Comparison of ENCODE assay signal across 19 mouse cellular contexts in genomic region chr4:98080586-98080985, GRCm38 (mm10).
A peak's percentile ranks its signal among the peaks of the same experiment; 100 is the strongest.
DNase-seq lines count a peak whose midpoint lies in the region; ATAC-seq and TF ChIP-seq lines count a peak whose summit lies in the region.
"Had no signal": no experiment of that assay in that cellular context is flagged by ENCODE, and none has a peak within 500 bp of the region (broad histone marks: within the 10 kb centered on the region; RNA-seq: fewer than 3 reads in every experiment).

No protein-coding gene starts in this region.

- no peaks in the 10 kb centered on the region; the same call in 1 of the 2 replicates for H3K36me3 ChIP-seq in kidney, embryonic 15.5 days
- no peaks in the 10 kb centered on the region for H3K36me3 ChIP-seq in kidney, embryonic 14.5 days (ENCODE audit: control insufficient read depth, insufficient read depth, low read length)

- no peak overlapping the region for H3K9ac ChIP-seq in kidney, embryonic 15.5 days
- H3K9ac ChIP-seq in kidney, embryonic 14.5 days (ENCODE audit: low read depth, low read length): no peak overlapping the region
- H3K9ac ChIP-seq: embryonic facial prominence, embryonic 12.5 days; forebrain, embryonic 13.5 days; heart, embryonic 12.5 days; hindbrain, embryonic 12.5 days had no signal

- TF ChIP-seq POLR2A in embryonic fibroblast, embryonic 13.5 days (IDR thresholded peaks at IDR 0.05; ENCODE audit: low read depth, low read length): no peak

- intact Hi-C loops in left cerebral cortex, postnatal 25 days (cut with DNase I): no loop called here

- no peak overlapping the region for H3K4me3 ChIP-seq in kidney, embryonic 15.5 days (replicated peaks)
- no peak overlapping the region for H3K4me3 ChIP-seq in kidney, embryonic 14.5 days (ENCODE audit: low read length)
- no peak overlapping the region for H3K4me3 ChIP-seq in embryonic fibroblast, embryonic 13.5 days (ENCODE audit: insufficient read depth, low read length)
- H3K4me3 ChIP-seq: embryonic facial prominence, embryonic 12.5 days; forebrain, embryonic 13.5 days; heart, embryonic 12.5 days; hindbrain, embryonic 12.5 days had no signal

- DNase-seq in Muller cell, postnatal 12 days (ENCODE audit: inconsistent ontology term): peak; percentile 58
- peak; percentile 38 for DNase-seq in brain, adult 2 months (ENCODE audit: low read depth, low spot score)
- DNase-seq in spleen, adult 12 weeks (ENCODE audit: low spot score): no peak
- no peak for DNase-seq in left cerebral cortex, postnatal 25 days (ENCODE audit: low spot score in 2 of 2)
- DNase-seq: adrenal gland, postnatal 25 days; cerebellum, adult 2 months; cerebellum, postnatal 10 days; heart, postnatal 4 days had no signal

- H3K27ac ChIP-seq in kidney, embryonic 15.5 days: no peak overlapping the region
- H3K27ac ChIP-seq in kidney, embryonic 14.5 days (ENCODE audit: low read depth, low read length): no peak overlapping the region
- peak overlapping the region; percentile 70 for H3K27ac ChIP-seq in embryonic fibroblast, embryonic 13.5 days (ENCODE audit: insufficient read depth, low read length)
- H3K27ac ChIP-seq: embryonic facial prominence, embryonic 12.5 days; forebrain, embryonic 13.5 days; hindbrain, embryonic 12.5 days had no signal

- ATAC-seq in kidney, embryonic 15.5 days (replicated peaks; ENCODE audit: low FRiP score): 0 out of 2 replicates have a peak, but pooled peaks have one; percentile 64
- ATAC-seq in kidney, embryonic 14.5 days (ENCODE audit: low FRiP score, low TSS enrichment): no peak
- ATAC-seq: activated CD4-positive, CD25-positive, alpha-beta regulatory T cell, adult 4 months; forebrain, embryonic 13.5 days; hindbrain, embryonic 16.5 days; inflammation-experienced regulatory T-cells, adult 6 months; intestine, postnatal 0 days had no signal

- no peak for TF ChIP-seq CTCF in embryonic fibroblast, embryonic 13.5 days (IDR thresholded peaks at IDR 0.05; ENCODE audit: borderline replicate concordance, insufficient read depth, low read length)

- no peak overlapping the region for H3K4me2 ChIP-seq in kidney, embryonic 15.5 days
- no peak overlapping the region for H3K4me2 ChIP-seq in kidney, embryonic 14.5 days (replicated peaks; ENCODE audit: low read depth, low read length)
- H3K4me2 ChIP-seq: embryonic facial prominence, embryonic 12.5 days; forebrain, embryonic 13.5 days; heart, embryonic 12.5 days; hindbrain, embryonic 12.5 days had no signal

- H3K4me1 ChIP-seq in kidney, embryonic 15.5 days: no peaks in the 10 kb centered on the region
- 0 out of 2 replicates have a peak, but pooled peaks cover 6% of the 10 kb centered on the region for H3K4me1 ChIP-seq in kidney, embryonic 14.5 days (ENCODE audit: control insufficient read depth, insufficient read depth, low read length)
- peaks cover 4% of the 10 kb centered on the region; the same call in 1 of the 2 replicates for H3K4me1 ChIP-seq in embryonic fibroblast, embryonic 13.5 days (ENCODE audit: control insufficient read depth, insufficient read depth, low read length)
- H3K4me1 ChIP-seq: forebrain, embryonic 13.5 days had no signal

- WGBS in kidney, embryonic 15.5 days: 29% methylated on average over 1 of the region's 1 CpGs
- 23% methylated on average over 1 of the region's 1 CpGs for WGBS in kidney, embryonic 14.5 days

- H3K9me3 ChIP-seq in kidney, embryonic 15.5 days (replicated peaks): no peaks in the 10 kb centered on the region
- no peaks in the 10 kb centered on the region for H3K9me3 ChIP-seq in kidney, embryonic 14.5 days (ENCODE audit: control insufficient read depth, low read length)
- H3K9me3 ChIP-seq: embryonic facial prominence, embryonic 12.5 days; forebrain, embryonic 13.5 days; heart, embryonic 12.5 days; hindbrain, embryonic 12.5 days had no signal

- no peaks in the 10 kb centered on the region for H3K27me3 ChIP-seq in kidney, embryonic 15.5 days
- no peaks in the 10 kb centered on the region for H3K27me3 ChIP-seq in kidney, embryonic 14.5 days (ENCODE audit: control insufficient read depth, insufficient read depth, low read length)
- H3K27me3 ChIP-seq: embryonic facial prominence, embryonic 12.5 days; forebrain, embryonic 13.5 days; heart, embryonic 12.5 days; hindbrain, embryonic 12.5 days had no signal

Comparison
In these comparisons a context has a peak if more than half of its experiments do, and no peak if none do; other contexts are left out.
1. DNase-seq: peak in Muller cell, postnatal 12 days (single experiment) and brain, adult 2 months (single experiment); none in spleen, adult 12 weeks (single experiment) and left cerebral cortex, postnatal 25 days (0 of 2).